Mouse (Mus musculus) limb, embryonic 15.5 days (tissue): ENCODE measurements around the gene Dmrtc1a. TPM values are rescaled to one million over a fixed set of nuclear protein-coding genes. Genes with fewer than 3 reads are reported as not detected.

ENCODE experiments used
- polyA plus RNA-seq: library from polyadenylated mRNA; unstranded; fragments of >200 nt; fragmentation: Nextera tagmentation; extraction: Ambion mirVana; gene quantifications from 2 replicates; pipeline ENCODE4 v1.2.1, GENCODE M21; 2015

Dmrtc1a gene
- polyA plus RNA-seq, 1 experiment from 2014 or later = 0.47 TPM

Other genes starting within 250 kb of the Dmrtc1a start
- gene Gm3880, start 221.7 kb downstream of the Dmrtc1a start, polyA plus RNA-seq = not detected in 2 replicates
- gene Gm9112, start 201.1 kb downstream of the Dmrtc1a start, polyA plus RNA-seq = not detected in 2 replicates
- gene Dmrtc1b, start 200.8 kb downstream of the Dmrtc1a start, polyA plus RNA-seq = not detected in 2 replicates
- not detected in 2 replicates for gene Dmrtc1c1, start 105.7 kb downstream of the Dmrtc1a start, polyA plus RNA-seq
- gene Dmrtc1c2, start 54.1 kb downstream of the Dmrtc1a start, polyA plus RNA-seq = not detected in 2 replicates
- not detected in 2 replicates for gene 1700031F05Rik, start 40.7 kb downstream of the Dmrtc1a start, polyA plus RNA-seq
- gene 1700011M02Rik, start 218 bp upstream of the Dmrtc1a start, polyA plus RNA-seq = not detected in 2 replicates
- gene 1700018G05Rik, start 19.7 kb upstream of the Dmrtc1a start, polyA plus RNA-seq = not detected in 2 replicates